Mouse (Mus musculus) lung, adult 10 weeks (tissue): Measurements from ENCODE around the gene Gm20772. TPM values are rescaled to one million over a fixed set of nuclear protein-coding genes. Genes with fewer than 3 reads are reported as not detected.

ENCODE experiments used
- polyA plus RNA-seq: library from polyadenylated mRNA; stranded (reverse); fragments of 350-450 nt; fragmentation: Illumina TruSeq; extraction: RNeasy Lipid Tissue Mini Kit (QIAGEN cat#74804); gene quantifications from one replicate; pipeline ENCODE4 v1.2.3, GENCODE M21; 2014; ENCODE audit warnings: low read depth, low replicate concordance; ENCODE audit not compliant: insufficient read depth

The Gm20772 gene
- not detected for polyA plus RNA-seq

GRCm38 (mm10) chrY:17874441-17874840 is at the start of gene Gm20772, which contains the start of gene Gm20831:
Gm20772 (plus strand) TSS chrY:17874741.
Gm20831 (plus strand) TSS chrY:17874741.

GRCm38 (mm10) chrY:17846166-17846565 is 28.4 kb upstream of the Gm20772 start, which contains the start of gene Gm21904:
Gm21904 (minus strand) TSS chrY:17846266.

Other genes starting within 250 kb of the Gm20772 start
- not detected for gene Gm21904, start 28.5 kb upstream of the Gm20772 start, polyA plus RNA-seq
- not detected for gene Gm20831, start within 50 bp of the Gm20772 start, polyA plus RNA-seq
- not detected for gene Srsy, start 62.6 kb downstream of the Gm20772 start, polyA plus RNA-seq
- not detected for gene Gm21764, start 187.1 kb downstream of the Gm20772 start, polyA plus RNA-seq
- not detected for gene Ssty1, start 214.4 kb downstream of the Gm20772 start, polyA plus RNA-seq